Mouse (Mus musculus) urinary bladder, postnatal 25 days (tissue): ENCODE measurements at regions not wholly inside any gene's neighbourhood (a gene's known extent, or its start where the extent isn't known, plus 50 kb on each side); places are given as distances from the start of the nearest gene placed in this dataset.

ENCODE experiments used
- DNase-seq: peaks from one replicate; pipeline ENCODE4 v3.0.0; 2022; ENCODE audit warnings: low spot score

- DNase-seq, result no peak
Measured at GRCm38 (mm10) chr7:76142455-76142854, 87.2 kb upstream of the Agbl1 start.

GRCm38 (mm10) chr7:76146385-76146784 is 83.3 kb upstream of the Agbl1 start:
- no peak for DNase-seq

GRCm38 (mm10) chr7:76156869-76157268 is 72.8 kb upstream of the Agbl1 start:
- no peak for DNase-seq

GRCm38 (mm10) chr7:76164191-76164590 is 65.5 kb upstream of the Agbl1 start:
- no peak for DNase-seq

- no peak for DNase-seq
Measured at GRCm38 (mm10) chr7:76164735-76165630, 64.7 kb upstream of the Agbl1 start.

GRCm38 (mm10) chr7:76170481-76170880 is 59.2 kb upstream of the Agbl1 start:
- no peak for DNase-seq

GRCm38 (mm10) chr7:76176235-76176634 is 53.5 kb upstream of the Agbl1 start:
- no peak for DNase-seq

GRCm38 (mm10) chr7:76177420-76177819 is 52.3 kb upstream of the Agbl1 start:
- no peak for DNase-seq
